Mouse (Mus musculus) E14TG2a.4 (cell line): ENCODE measurements at regions not wholly inside any gene's neighbourhood (a gene's known extent, or its start where the extent isn't known, plus 50 kb on each side); places are given as distances from the start of the nearest gene placed in this dataset.
A peak's percentile ranks its signal among the peaks of the same experiment; 100 is the strongest.
"Not testable (repeated sequence)": the region's sequence is repeated elsewhere in the genome, so short reads cannot be mapped to it uniquely, and the experiment has no call there.

Experiments used
- H3K27me3 ChIP-seq: 2 replicates; pipeline ENCODE4 v1.6.1; 2014; ENCODE audit warnings: low read length, control low read depth; ENCODE audit not compliant: insufficient read depth
- H3K36me3 ChIP-seq: 2 replicates; pipeline ENCODE4 v1.6.1; 2014; ENCODE audit warnings: low read length, control low read depth; ENCODE audit not compliant: insufficient read depth
- H3K4me1 ChIP-seq: replicated peaks from 2 replicates; pipeline ENCODE4 v1.6.1; 2014; ENCODE audit warnings: low read depth, low read length, control low read depth
- H3K4me3 ChIP-seq: replicated peaks from 2 replicates; pipeline ENCODE4 v1.5.1; 2014; ENCODE audit warnings: mild to moderate bottlenecking, low read length
- H3K9me3 ChIP-seq: 2 replicates; pipeline ENCODE4 v1.6.1; 2014; ENCODE audit warnings: low read length, control low read depth
- CTCF ChIP-seq: conservative IDR thresholded peaks from 2 replicates; pipeline ENCODE4 v1.5.1; 2014; ENCODE audit warnings: low read length
- NANOG ChIP-seq: IDR thresholded peaks from 2 replicates; pipeline ENCODE4 v1.6.1; 2014; ENCODE audit warnings: borderline replicate concordance, low read length, mixed read lengths
- POU5F1 ChIP-seq: IDR thresholded peaks from 2 replicates; pipeline ENCODE4 v1.6.1; 2014; ENCODE audit warnings: low read length, borderline replicate concordance

DNA sequence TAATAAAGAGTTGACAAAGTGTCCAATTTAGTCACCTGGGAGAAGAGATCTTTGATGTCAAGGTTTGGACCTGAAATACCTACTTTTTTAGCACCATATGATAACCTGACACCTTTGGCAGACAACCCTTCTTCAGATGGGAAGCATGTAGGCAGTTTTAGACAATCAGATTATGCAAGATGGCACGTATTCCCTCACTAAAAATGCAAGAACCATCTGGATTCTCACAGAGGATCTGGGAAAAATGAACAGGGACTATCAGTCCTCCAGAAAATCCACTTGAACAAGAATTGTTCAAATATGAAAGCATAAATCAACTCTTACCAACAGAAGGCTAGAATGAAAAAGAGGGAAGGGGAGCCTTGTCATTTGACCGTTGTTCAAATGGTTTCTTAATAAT lies 148.4 kb downstream of the Mat2b start:
- TF ChIP-seq POU5F1 (no peak), CTCF (no peak), NANOG (no peak)

DNA sequence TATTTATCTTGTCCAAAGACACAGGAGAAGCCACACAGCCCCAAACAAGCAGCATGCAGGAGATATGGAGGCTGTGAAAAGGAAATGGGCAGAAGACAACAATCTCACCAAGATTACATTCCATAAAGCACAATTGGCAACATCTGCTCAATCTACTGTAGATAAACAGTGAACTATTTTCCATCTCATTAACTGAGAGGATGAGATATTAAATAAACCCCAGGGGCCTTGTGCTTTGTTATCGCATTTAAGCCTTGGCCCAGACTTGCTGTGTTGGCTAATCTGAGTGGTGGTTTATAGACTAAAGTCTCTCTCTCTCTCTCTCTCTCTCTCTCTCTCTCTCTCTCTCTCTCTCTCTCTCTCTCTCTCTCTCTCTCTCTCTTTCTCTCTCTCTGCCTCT lies 149.5 kb downstream of the Mat2b start:
- H3K27me3 ChIP-seq = no peaks in the 10 kb centered on the region
- no peaks in the 10 kb centered on the region for H3K36me3 ChIP-seq
- TF ChIP-seq NANOG (no peak), CTCF (no peak), POU5F1 (no peak)

More for the DNA sequence above, 148.4 kb downstream of the Mat2b start:
- H3K36me3 ChIP-seq = no peaks in the 10 kb centered on the region
- no peaks in the 10 kb centered on the region for H3K4me1 ChIP-seq
- H3K4me3 ChIP-seq = no peak overlapping the region
- H3K27me3 ChIP-seq = no peaks in the 10 kb centered on the region
- no peaks in the 10 kb centered on the region for H3K9me3 ChIP-seq

DNA sequence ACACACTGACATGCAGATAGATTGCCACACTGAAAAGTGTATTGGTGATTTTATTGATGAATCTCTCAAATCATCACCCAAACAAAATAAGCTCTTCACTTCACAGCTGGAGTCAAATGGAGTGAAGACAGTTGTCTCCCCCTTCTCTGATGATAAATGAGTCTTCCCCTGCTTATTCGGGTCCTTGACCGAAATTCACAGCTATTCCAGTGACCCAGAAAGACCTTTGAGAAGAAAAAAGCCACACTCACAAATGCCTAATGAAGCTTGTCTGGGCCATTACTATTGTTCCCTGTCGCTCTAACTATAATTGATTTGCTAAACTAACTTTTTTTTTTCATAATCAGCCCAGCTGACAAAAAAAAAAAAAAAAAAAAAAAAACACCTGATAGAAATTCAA lies 154.8 kb downstream of the Mat2b start:
- no peaks in the 10 kb centered on the region for H3K36me3 ChIP-seq
- H3K27me3 ChIP-seq = no peaks in the 10 kb centered on the region
- TF ChIP-seq POU5F1 (no peak), NANOG (no peak), CTCF (no peak)
- no peaks in the 10 kb centered on the region for H3K9me3 ChIP-seq
- no peaks in the 10 kb centered on the region for H3K4me1 ChIP-seq
- H3K4me3 ChIP-seq = no peak overlapping the region

More for the DNA sequence above, 149.5 kb downstream of the Mat2b start:
- H3K9me3 ChIP-seq = no peaks in the 10 kb centered on the region
- H3K4me1 ChIP-seq = no peaks in the 10 kb centered on the region
- no peak overlapping the region for H3K4me3 ChIP-seq

DNA sequence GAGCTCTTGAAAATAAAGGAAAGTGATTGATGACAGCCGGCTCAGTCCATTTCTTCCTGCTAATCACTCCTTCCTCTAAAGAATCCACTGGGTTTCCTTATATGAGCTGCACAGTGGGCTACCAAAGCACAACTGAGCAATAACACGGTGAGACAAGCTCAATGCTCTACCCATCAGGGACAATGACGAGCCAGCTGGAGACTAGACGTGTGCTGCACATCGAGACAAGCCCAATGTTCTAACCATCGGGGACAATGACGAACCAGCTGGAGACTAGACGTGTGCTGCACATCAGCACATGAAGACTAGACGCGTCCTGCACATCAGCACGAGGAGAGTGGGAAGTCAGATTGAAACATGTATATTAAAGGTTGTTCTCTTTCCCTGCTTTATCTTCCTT lies 155.2 kb downstream of the Mat2b start:
- Histone ChIP-seq H3K9me3 (no peaks in the 10 kb centered on the region), H3K36me3 (no peaks in the 10 kb centered on the region), H3K27me3 (no peaks in the 10 kb centered on the region), H3K4me1 (no peaks in the 10 kb centered on the region), H3K4me3 (no peak overlapping the region)
- TF ChIP-seq POU5F1 (no peak), NANOG (no peak), CTCF (no peak)

DNA sequence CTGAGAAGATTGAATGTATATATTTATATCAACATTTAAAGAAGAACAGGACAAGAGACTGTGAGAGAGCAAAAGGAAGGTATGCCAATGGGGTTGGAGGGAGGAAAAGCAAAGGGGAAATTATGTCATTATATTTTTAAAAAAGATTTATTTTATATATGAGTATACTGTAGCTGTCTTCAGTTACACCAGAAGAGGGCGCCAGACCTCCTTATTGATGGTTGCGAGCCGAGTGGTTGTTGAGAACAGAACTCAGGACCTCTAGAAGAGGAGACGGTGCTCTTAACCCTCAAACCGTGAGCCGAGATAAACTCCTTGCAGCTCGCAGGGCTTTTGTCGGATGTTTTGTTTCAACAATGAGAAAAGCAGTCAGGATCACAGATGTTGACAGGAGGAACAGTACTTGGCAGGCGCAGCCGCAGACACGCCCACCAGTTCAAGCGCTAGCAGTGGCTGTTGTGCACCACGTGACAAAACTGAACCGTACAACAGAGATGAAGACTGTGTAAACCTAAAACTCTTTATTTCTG lies 158.7 kb downstream of the Mat2b start:
- no peaks in the 10 kb centered on the region for H3K36me3 ChIP-seq
- H3K4me3 ChIP-seq = peak overlapping the region; percentile 18; the same call in 1 of the 2 replicates
- H3K9me3 ChIP-seq = no peaks in the 10 kb centered on the region
- H3K27me3 ChIP-seq = no peaks in the 10 kb centered on the region
- TF ChIP-seq NANOG (no peak), CTCF (peak; percentile 75)
- no peaks in the 10 kb centered on the region for H3K4me1 ChIP-seq

DNA sequence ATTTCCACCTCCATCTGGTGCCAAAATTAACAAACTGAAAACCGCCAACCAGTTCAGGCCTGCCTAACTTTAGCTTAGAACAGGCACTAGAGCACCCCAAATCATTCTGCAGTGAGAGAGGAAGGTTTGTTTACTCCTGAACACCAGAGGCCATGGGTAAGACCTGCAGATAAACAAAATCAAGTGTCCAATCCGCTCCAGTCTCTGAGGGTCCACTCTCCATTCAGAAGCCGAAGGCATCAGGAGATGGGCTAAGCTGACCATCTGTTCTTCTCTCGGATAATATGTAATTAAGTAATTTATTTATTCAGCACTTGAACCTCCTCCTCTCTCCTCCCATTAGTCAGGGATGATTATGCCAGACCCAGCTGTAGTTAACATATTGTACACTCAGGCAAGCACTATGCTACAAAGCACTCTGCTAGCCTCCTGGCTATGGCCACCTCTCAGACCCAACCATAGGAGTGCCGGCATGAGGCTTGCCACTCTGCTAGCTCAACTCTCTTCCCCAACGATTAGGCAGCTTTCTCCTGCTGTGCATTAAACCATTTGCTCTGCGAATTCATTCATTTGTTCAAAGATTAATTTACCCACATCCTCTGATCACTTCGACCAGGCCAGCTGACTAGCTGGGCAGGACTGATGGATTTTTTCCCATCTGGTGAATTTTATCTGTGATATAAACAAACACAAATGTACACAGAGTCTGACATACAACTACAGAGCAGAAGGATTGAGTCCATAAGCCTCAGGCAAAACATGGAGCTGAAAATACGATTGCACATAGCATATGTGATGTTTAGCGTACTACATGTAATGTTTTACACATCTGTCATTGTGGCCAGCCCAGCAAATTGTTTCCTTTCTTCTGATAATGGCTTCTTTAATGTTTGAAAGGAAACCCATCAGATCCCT lies 184.4 kb downstream of the Mat2b start:
- no peaks in the 10 kb centered on the region for H3K4me1 ChIP-seq
- H3K27me3 ChIP-seq = no peaks in the 10 kb centered on the region
- no peaks in the 10 kb centered on the region for H3K9me3 ChIP-seq
- TF ChIP-seq NANOG (no peak), POU5F1 (no peak), CTCF (no peak)
- no peak overlapping the region for H3K4me3 ChIP-seq
- H3K36me3 ChIP-seq = no peaks in the 10 kb centered on the region

DNA sequence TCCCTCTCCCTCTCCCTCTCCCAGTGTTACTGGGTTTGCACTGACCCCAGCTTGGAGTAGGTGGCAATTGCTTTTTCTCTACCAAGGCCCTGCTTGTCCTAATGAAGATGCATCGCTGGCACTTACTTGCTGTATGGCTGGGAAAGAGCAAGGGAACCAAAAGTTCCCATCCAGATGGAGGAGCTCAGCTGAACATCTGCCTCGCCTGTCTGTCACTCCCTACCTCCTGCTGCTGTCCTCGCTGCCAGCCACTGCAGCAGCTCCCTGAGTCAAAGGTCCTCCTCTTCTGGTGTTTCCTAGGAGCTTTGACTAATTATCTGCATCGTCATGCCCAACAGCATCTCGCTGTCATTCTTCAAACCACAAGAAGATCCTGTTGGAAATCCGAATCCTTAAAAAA lies 203.4 kb downstream of the Mat2b start:
- TF ChIP-seq NANOG (no peak), POU5F1 (no peak), CTCF (no peak)
- H3K27me3 ChIP-seq = no peaks in the 10 kb centered on the region; the same call in 1 of the 2 replicates

DNA sequence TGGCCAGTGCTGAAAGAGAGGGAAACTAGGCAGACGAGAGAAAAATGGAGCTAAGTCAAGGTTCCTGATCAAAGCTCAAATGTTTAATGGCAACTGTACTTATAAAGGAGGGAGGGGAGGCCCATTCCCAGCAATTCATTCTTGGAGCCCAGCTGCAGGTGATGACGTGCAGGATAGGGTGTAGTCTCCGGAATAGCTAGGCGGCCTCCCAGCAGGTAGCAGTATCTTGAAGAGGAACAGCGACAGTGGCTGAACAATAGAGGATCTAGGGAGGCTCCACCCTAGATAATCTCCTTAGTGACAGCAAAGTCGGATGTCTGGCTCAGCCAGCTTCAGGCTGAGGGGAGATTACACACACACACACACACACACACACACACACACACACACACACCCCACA lies 216.8 kb downstream of the Mat2b start:
- H3K4me3 ChIP-seq, H3K27me3 ChIP-seq, H3K9me3 ChIP-seq, H3K36me3 ChIP-seq: not testable (repeated sequence)
- H3K4me1 ChIP-seq = peaks cover 20% of the 10 kb centered on the region

More for the DNA sequence above, 203.4 kb downstream of the Mat2b start:
- H3K4me3 ChIP-seq = no peak overlapping the region
- no peaks in the 10 kb centered on the region for H3K36me3 ChIP-seq
- no peaks in the 10 kb centered on the region for H3K4me1 ChIP-seq
- no peaks in the 10 kb centered on the region for H3K9me3 ChIP-seq
